Mouse (Mus musculus) liver, embryonic 15.5 days (tissue): ENCODE measurements around the gene 1700025G04Rik. TPM values are rescaled to one million over a fixed set of nuclear protein-coding genes. Genes with fewer than 3 reads are reported as not detected.

ENCODE experiments used
- ATAC-seq: fragments of 200-750 bp; cut with Nextera tagmentation; 2 replicates; pipeline ENCODE4 v1.8.0; 2017; ENCODE audit warnings: moderate number of reproducible peaks, mild to moderate bottlenecking, moderate library complexity; ENCODE audit not compliant: insufficient read depth
- H3K27ac ChIP-seq: fragments of 300-500 bp; sonication (generic); replicated peaks from 2 replicates; pipeline ENCODE4 v1.5.1; 2015; ENCODE audit warnings: mild to moderate bottlenecking, inconsistent platforms
- H3K27me3 ChIP-seq: fragments of 300-500 bp; sonication (generic); 2 replicates; pipeline ENCODE4 v1.6.1; 2015; ENCODE audit warnings: mild to moderate bottlenecking, inconsistent platforms
- H3K36me3 ChIP-seq: fragments of 300-500 bp; sonication (generic); replicated peaks from 2 replicates; pipeline ENCODE4 v1.6.1; 2015; ENCODE audit warnings: moderate library complexity, mild to moderate bottlenecking, inconsistent platforms
- H3K4me1 ChIP-seq: fragments of 300-500 bp; sonication (generic); replicated peaks from 2 replicates; pipeline ENCODE4 v1.6.1; 2015; ENCODE audit warnings: inconsistent platforms
- H3K4me2 ChIP-seq: fragments of 300-500 bp; sonication (generic); 2 replicates; pipeline ENCODE4 v1.6.1; 2015; ENCODE audit warnings: moderate library complexity, mild to moderate bottlenecking, inconsistent platforms
- H3K4me3 ChIP-seq: fragments of 300-500 bp; sonication (generic); replicated peaks from 2 replicates; pipeline ENCODE4 v1.5.1; 2015; ENCODE audit warnings: mild to moderate bottlenecking, inconsistent platforms
- H3K9ac ChIP-seq: fragments of 300-500 bp; sonication (generic); 2 replicates; pipeline ENCODE4 v1.6.1; 2015; ENCODE audit warnings: moderate library complexity, mild to moderate bottlenecking, inconsistent platforms
- H3K9me3 ChIP-seq: fragments of 300-500 bp; sonication (generic); replicated peaks from 2 replicates; pipeline ENCODE4 v1.6.1; 2016; ENCODE audit warnings: inconsistent platforms
- WGBS: fragments of 180-500 bp; shearing (Covaris S2); methylation state at CpG from one replicate; pipeline ENCODE4 v1.1.7; 2015; ENCODE audit warnings: mixed read lengths; ENCODE audit not compliant: insufficient replicate concordance; 5-methylcytosine and 5-hydroxymethylcytosine counted together
- polyA plus RNA-seq: library from polyadenylated mRNA; unstranded; fragments of >200 nt; fragmentation: Nextera tagmentation; extraction: Ambion mirVana; gene quantifications from 2 replicates; pipeline ENCODE4 v1.2.1, GENCODE M21; 2015

The 1700025G04Rik gene
- polyA plus RNA-seq, 1 experiment from 2014 or later = 2.3 TPM

- no peaks in the 10 kb centered on the region for H3K9me3 ChIP-seq
- ATAC-seq = no peak
Measured at GRCm38 (mm10) chr1:152030546-152030945, 59.4 kb downstream of the 1700025G04Rik start.

GRCm38 (mm10) chr1:152028718-152029117, 61.2 kb downstream of the 1700025G04Rik start:
- no peak overlapping the region for H3K27ac ChIP-seq
- no peaks in the 10 kb centered on the region for H3K36me3 ChIP-seq
- 62% methylated on average over 4 of the region's 4 CpGs for WGBS
- H3K4me3 ChIP-seq = no peak overlapping the region
- H3K4me2 ChIP-seq = no peak overlapping the region
- H3K4me1 ChIP-seq = 0 out of 2 replicates have a peak, but pooled peaks cover 4% of the 10 kb centered on the region
- no peaks in the 10 kb centered on the region for H3K9me3 ChIP-seq
- no peak overlapping the region for H3K9ac ChIP-seq
- no peaks in the 10 kb centered on the region for H3K27me3 ChIP-seq
- ATAC-seq = no peak

More at GRCm38 (mm10) chr1:152030546-152030945, 59.4 kb downstream of the 1700025G04Rik start:
- H3K27me3 ChIP-seq = no peaks in the 10 kb centered on the region
- no peaks in the 10 kb centered on the region for H3K4me1 ChIP-seq
- no peak overlapping the region for H3K4me2 ChIP-seq
- no peak overlapping the region for H3K9ac ChIP-seq
- H3K27ac ChIP-seq = no peak overlapping the region
- WGBS = 52% methylated on average over 6 of the region's 6 CpGs
- H3K4me3 ChIP-seq = no peak overlapping the region
- H3K36me3 ChIP-seq = no peaks in the 10 kb centered on the region

- H3K4me3 ChIP-seq = no peak overlapping the region
- H3K36me3 ChIP-seq = no peaks in the 10 kb centered on the region
- 0 out of 2 replicates have a peak, but pooled peaks cover 4% of the 10 kb centered on the region for H3K4me1 ChIP-seq
- ATAC-seq = no peak
- no peaks in the 10 kb centered on the region for H3K9me3 ChIP-seq
- WGBS = 49% methylated on average over 4 of the region's 4 CpGs
- H3K9ac ChIP-seq = no peak overlapping the region
- H3K4me2 ChIP-seq = no peak overlapping the region
- no peaks in the 10 kb centered on the region for H3K27me3 ChIP-seq
- H3K27ac ChIP-seq = no peak overlapping the region
Measured at GRCm38 (mm10) chr1:152026762-152027161, 63.2 kb downstream of the 1700025G04Rik start.

- no peak overlapping the region for H3K9ac ChIP-seq
- no peaks in the 10 kb centered on the region for H3K27me3 ChIP-seq
- H3K4me3 ChIP-seq = no peak overlapping the region
- H3K36me3 ChIP-seq = no peaks in the 10 kb centered on the region
- no peak overlapping the region for H3K4me2 ChIP-seq
- H3K4me1 ChIP-seq = 0 out of 2 replicates have a peak, but pooled peaks cover 4% of the 10 kb centered on the region
- 65% methylated on average over 4 of the region's 4 CpGs for WGBS
- no peak overlapping the region for H3K27ac ChIP-seq
- ATAC-seq = 0 out of 2 replicates have a peak, but pooled peaks have one; percentile 25
- no peaks in the 10 kb centered on the region for H3K9me3 ChIP-seq
Measured at GRCm38 (mm10) chr1:152025308-152025707, 64.6 kb downstream of the 1700025G04Rik start.

- Histone ChIP-seq H3K36me3 (no peaks in the 10 kb centered on the region), H3K4me1 (0 out of 2 replicates have a peak, but pooled peaks cover 4% of the 10 kb centered on the region), H3K27me3 (no peaks in the 10 kb centered on the region), H3K9ac (no peak overlapping the region), H3K27ac (no peak overlapping the region), H3K4me3 (no peak overlapping the region), H3K4me2 (no peak overlapping the region), H3K9me3 (no peaks in the 10 kb centered on the region)
- peak; percentile 31; the same call in 1 of the 2 replicates for ATAC-seq
- WGBS = 60% methylated on average over 18 of the region's 18 CpGs
Measured at GRCm38 (mm10) chr1:152024019-152024787, 65.7 kb downstream of the 1700025G04Rik start.

- no peaks in the 10 kb centered on the region for H3K36me3 ChIP-seq
- no peak overlapping the region for H3K27ac ChIP-seq
- H3K4me2 ChIP-seq = no peak overlapping the region
- no peak for ATAC-seq
- no peak overlapping the region for H3K4me3 ChIP-seq
- H3K27me3 ChIP-seq = no peaks in the 10 kb centered on the region
- H3K9ac ChIP-seq = no peak overlapping the region
- H3K4me1 ChIP-seq = 0 out of 2 replicates have a peak, but pooled peaks cover 8% of the 10 kb centered on the region
- no peaks in the 10 kb centered on the region for H3K9me3 ChIP-seq
- whole genome bisulfite sequencing = 64% methylated on average over 6 of the region's 6 CpGs
Measured at GRCm38 (mm10) chr1:152020812-152021211, 69.1 kb downstream of the 1700025G04Rik start.

GRCm38 (mm10) chr1:152020070-152020469, 69.9 kb downstream of the 1700025G04Rik start:
- no peak overlapping the region for H3K9ac ChIP-seq

GRCm38 (mm10) chr1:152019196-152019595, 70.7 kb downstream of the 1700025G04Rik start:
- Histone ChIP-seq H3K4me3 (no peak overlapping the region), H3K27ac (no peak overlapping the region), H3K36me3 (no peaks in the 10 kb centered on the region), H3K9ac (no peak overlapping the region), H3K4me1 (0 out of 2 replicates have a peak, but pooled peaks cover 8% of the 10 kb centered on the region), H3K9me3 (no peaks in the 10 kb centered on the region), H3K27me3 (no peaks in the 10 kb centered on the region), H3K4me2 (no peak overlapping the region)
- 7% methylated on average over 5 of the region's 5 CpGs for WGBS
- ATAC-seq = no peak

More at GRCm38 (mm10) chr1:152020070-152020469, 69.9 kb downstream of the 1700025G04Rik start:
- Histone ChIP-seq H3K4me2 (no peak overlapping the region), H3K4me1 (0 out of 2 replicates have a peak, but pooled peaks cover 11% of the 10 kb centered on the region), H3K9me3 (no peaks in the 10 kb centered on the region), H3K27me3 (no peaks in the 10 kb centered on the region), H3K27ac (no peak overlapping the region), H3K4me3 (no peak overlapping the region), H3K36me3 (no peaks in the 10 kb centered on the region)
- no peak for ATAC-seq
- WGBS = 40% methylated on average over 5 of the region's 5 CpGs

- no peak for ATAC-seq
- Histone ChIP-seq H3K9ac (no peak overlapping the region), H3K27me3 (no peaks in the 10 kb centered on the region), H3K36me3 (no peaks in the 10 kb centered on the region), H3K4me1 (0 out of 2 replicates have a peak, but pooled peaks cover 8% of the 10 kb centered on the region), H3K9me3 (no peaks in the 10 kb centered on the region), H3K27ac (no peak overlapping the region), H3K4me3 (no peak overlapping the region), H3K4me2 (no peak overlapping the region)
- WGBS = 54% methylated on average over 3 of the region's 3 CpGs
Measured at GRCm38 (mm10) chr1:152018322-152018721, 71.6 kb downstream of the 1700025G04Rik start.

GRCm38 (mm10) chr1:152016663-152017062, 73.3 kb downstream of the 1700025G04Rik start:
- Histone ChIP-seq H3K9ac (no peak overlapping the region), H3K4me1 (0 out of 2 replicates have a peak, but pooled peaks cover 8% of the 10 kb centered on the region), H3K9me3 (no peaks in the 10 kb centered on the region), H3K4me2 (no peak overlapping the region), H3K27me3 (no peaks in the 10 kb centered on the region), H3K4me3 (no peak overlapping the region), H3K27ac (no peak overlapping the region), H3K36me3 (no peaks in the 10 kb centered on the region)
- ATAC-seq = no peak
- WGBS = 36% methylated on average over 3 of the region's 3 CpGs

GRCm38 (mm10) chr1:152015555-152016125, 74.3 kb downstream of the 1700025G04Rik start:
- Histone ChIP-seq H3K9ac (no peak overlapping the region), H3K27me3 (no peaks in the 10 kb centered on the region), H3K4me2 (no peak overlapping the region), H3K4me1 (0 out of 2 replicates have a peak, but pooled peaks cover 8% of the 10 kb centered on the region), H3K9me3 (no peaks in the 10 kb centered on the region), H3K4me3 (no peak overlapping the region), H3K27ac (no peak overlapping the region), H3K36me3 (no peaks in the 10 kb centered on the region)
- 12% methylated on average over 7 of the region's 7 CpGs for WGBS
- ATAC-seq = peak; percentile 54
